In the genomic region with DNA sequence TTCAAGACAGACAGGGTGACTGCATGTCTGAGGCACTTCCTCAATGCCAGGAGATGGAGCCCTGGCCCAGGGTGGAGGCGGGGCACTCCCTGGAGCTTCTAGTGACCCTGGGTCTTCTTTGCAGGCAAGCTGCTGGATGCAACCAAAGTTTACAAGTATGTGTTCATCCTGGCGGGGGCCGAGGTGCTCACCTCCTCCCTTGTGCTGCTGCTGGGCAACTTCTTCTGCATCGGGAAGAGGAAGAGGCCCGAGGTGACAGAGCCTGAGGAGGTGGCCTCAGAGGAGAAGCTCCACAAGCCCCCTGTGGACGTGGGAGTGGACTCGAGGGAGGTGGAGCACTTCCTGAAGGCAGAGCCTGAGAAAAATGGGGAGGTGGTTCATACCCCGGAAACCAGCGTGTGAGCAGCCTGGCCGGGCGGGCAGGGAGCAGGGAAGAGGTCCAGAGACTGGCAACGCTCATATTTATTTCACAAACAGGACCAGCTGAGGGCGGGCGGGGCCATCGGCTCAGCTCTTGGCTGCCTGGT, we compare ENCODE assay signal across 10 mouse cellular contexts. TPM values are rescaled to one million over a fixed set of nuclear protein-coding genes. Genes with fewer than 3 reads are reported as not detected.
DNase-seq lines count a peak whose midpoint lies in the region; ATAC-seq and TF ChIP-seq lines count a peak whose summit lies in the region.
"Had no signal": no experiment of that assay in that cellular context is flagged by ENCODE, and none has a peak within 500 bp of the region (broad histone marks: within the 10 kb centered on the region; RNA-seq: fewer than 3 reads in every experiment).

No protein-coding gene starts in this region.

- H3K27me3 ChIP-seq in limb, embryonic 12.5 days = no peaks in the 10 kb centered on the region
- no peaks in the 10 kb centered on the region for H3K27me3 ChIP-seq in limb, embryonic 10.5 days (ENCODE audit: low read depth, poor library complexity, severe bottlenecking)
- H3K27me3 ChIP-seq in heart, postnatal 0 days (ENCODE audit: control insufficient read depth, insufficient read depth, low read length) = no peaks in the 10 kb centered on the region

- no peaks in the 10 kb centered on the region for H3K9me3 ChIP-seq in limb, embryonic 12.5 days
- H3K9me3 ChIP-seq in limb, embryonic 10.5 days (replicated peaks) = no peaks in the 10 kb centered on the region
- H3K9me3 ChIP-seq in heart, postnatal 0 days (replicated peaks; ENCODE audit: control insufficient read depth, low read length) = no peaks in the 10 kb centered on the region

- no peak overlapping the region for H3K4me3 ChIP-seq in limb, embryonic 12.5 days (replicated peaks)
- H3K4me3 ChIP-seq in limb, embryonic 10.5 days = no peak overlapping the region
- no peak overlapping the region for H3K4me3 ChIP-seq in heart, postnatal 0 days (ENCODE audit: low read depth, low read length)

- no peak for ATAC-seq in limb, embryonic 12.5 days (ENCODE audit: insufficient number of reproducible peaks, insufficient read depth, low FRiP score, low TSS enrichment, low read depth)
- no peak for ATAC-seq in heart, postnatal 0 days (ENCODE audit: insufficient read depth, low read depth)
- ATAC-seq in megakaryocyte, adult 5-6 weeks (ENCODE audit: poor library complexity, severe bottlenecking) = peak; percentile 55
- ATAC-seq: intestine, embryonic 16.5 days had no signal

- no peak for TF ChIP-seq CTCF in heart, postnatal 0 days (IDR thresholded peaks at IDR 0.05; ENCODE audit: low read depth)

- H3K4me2 ChIP-seq in limb, embryonic 12.5 days = no peak overlapping the region
- no peak overlapping the region for H3K4me2 ChIP-seq in heart, postnatal 0 days (ENCODE audit: low read depth, low read length)

- 76% methylated on average over 15 of the region's 15 CpGs for WGBS in limb, embryonic 12.5 days
- WGBS in limb, embryonic 10.5 days = 80% methylated on average over 15 of the region's 15 CpGs
- WGBS in heart, postnatal 0 days = 48% methylated on average over 15 of the region's 15 CpGs

- H3K36me3 ChIP-seq in limb, embryonic 12.5 days = peaks cover 91% of the 10 kb centered on the region
- peaks cover 96% of the 10 kb centered on the region for H3K36me3 ChIP-seq in limb, embryonic 10.5 days
- peaks cover 42% of the 10 kb centered on the region for H3K36me3 ChIP-seq in heart, postnatal 0 days (replicated peaks; ENCODE audit: control insufficient read depth, insufficient read depth, low read length)

- peaks cover 15% of the 10 kb centered on the region; the same call in 1 of the 2 replicates for H3K4me1 ChIP-seq in limb, embryonic 12.5 days (replicated peaks)
- H3K4me1 ChIP-seq in limb, embryonic 10.5 days = peaks cover 16% of the 10 kb centered on the region
- H3K4me1 ChIP-seq in heart, postnatal 0 days (ENCODE audit: control insufficient read depth, insufficient read depth) = peaks cover 31% of the 10 kb centered on the region

- no peak for DNase-seq in limb, embryonic 10.5 days (ENCODE audit: low spot score)
- DNase-seq in fibroblast of lung, adult 2 months (ENCODE audit: low read depth) = peak; percentile 54
- DNase-seq in heart, postnatal 0 days (ENCODE audit: low spot score) = no peak
- no peak for DNase-seq in spleen, postnatal 36 days (ENCODE audit: low spot score in 2 of 2)
- no peak for DNase-seq in cerebellum, postnatal 4 days (ENCODE audit: low spot score in 2 of 2)
- DNase-seq: right cerebral cortex, postnatal 14 days; thymus, postnatal 36 days had no signal

- no peak for TF ChIP-seq EP300 in heart, postnatal 0 days (IDR thresholded peaks at IDR 0.05; ENCODE audit: low read depth)

- H3K9ac ChIP-seq in limb, embryonic 12.5 days (replicated peaks) = no peak overlapping the region
- H3K9ac ChIP-seq in heart, postnatal 0 days (replicated peaks; ENCODE audit: low read depth, low read length) = 0 out of 2 replicates have a peak overlapping the region, but pooled peaks have one; percentile 3

- peak overlapping the region; percentile 58; the same call in 1 of the 2 replicates for H3K27ac ChIP-seq in limb, embryonic 12.5 days
- no peak overlapping the region for H3K27ac ChIP-seq in limb, embryonic 10.5 days
- peak overlapping the region; percentile 26; the same call in 1 of the 2 replicates for H3K27ac ChIP-seq in heart, postnatal 0 days (ENCODE audit: low read depth)

RNA-seq across cellular contexts. Expression of a gene that starts 9.5 kb away (rescaled TPM):
- polyA plus RNA-seq in limb, embryonic 12.5 days (2016; fragmentation: Nextera tagmentation; extraction: Ambion mirVana) = 77.0 and 77.4 TPM in 2 replicates
- 119 and 165 TPM in 2 replicates for polyA plus RNA-seq in limb, embryonic 10.5 days (2016; fragmentation: Nextera tagmentation; extraction: Ambion mirVana)
- total RNA-seq in heart, postnatal 0 days (2014; rRNA removed; ENCODE audit: low replicate concordance) = 153 and 260 TPM in 2 replicates
- 15.6 and 17.0 TPM in 2 replicates for polyA plus RNA-seq in heart, postnatal 0 days (2015; fragmentation: Nextera tagmentation; extraction: Ambion mirVana)
- 21.4 and 24.6 TPM in 2 replicates for total RNA-seq in megakaryocyte, adult 5-6 weeks (2015)
- total RNA-seq in megakaryocyte, adult 5-6 weeks (2017) = 35.2 and 40.7 TPM in 2 replicates

RNA-seq across cellular contexts. Expression of a gene that starts 25.1 kb away (rescaled TPM):
- polyA plus RNA-seq in limb, embryonic 12.5 days (2016; fragmentation: Nextera tagmentation; extraction: Ambion mirVana) = 6.4 and 7.2 TPM in 2 replicates
- polyA plus RNA-seq in limb, embryonic 10.5 days (2016; fragmentation: Nextera tagmentation; extraction: Ambion mirVana) = 7.0 and 7.2 TPM in 2 replicates
- 0.43 and 1.5 TPM in 2 replicates for total RNA-seq in heart, postnatal 0 days (2014; rRNA removed; ENCODE audit: low replicate concordance)
- 1.3 and 1.6 TPM in 2 replicates for polyA plus RNA-seq in heart, postnatal 0 days (2015; fragmentation: Nextera tagmentation; extraction: Ambion mirVana)
- 0.30 and 1.2 TPM in 2 replicates for total RNA-seq in megakaryocyte, adult 5-6 weeks (2015)
- total RNA-seq in megakaryocyte, adult 5-6 weeks (2017) = 2.1 and 2.4 TPM in 2 replicates

RNA-seq across cellular contexts. Expression of a gene that starts 33.3 kb away (rescaled TPM):
- 154 and 157 TPM in 2 replicates for polyA plus RNA-seq in limb, embryonic 12.5 days (2016; fragmentation: Nextera tagmentation; extraction: Ambion mirVana)
- 126 and 136 TPM in 2 replicates for polyA plus RNA-seq in limb, embryonic 10.5 days (2016; fragmentation: Nextera tagmentation; extraction: Ambion mirVana)
- 51.9 and 52.8 TPM in 2 replicates for total RNA-seq in heart, postnatal 0 days (2014; rRNA removed; ENCODE audit: low replicate concordance)
- polyA plus RNA-seq in heart, postnatal 0 days (2015; fragmentation: Nextera tagmentation; extraction: Ambion mirVana) = 42.0 and 46.7 TPM in 2 replicates
- 56.0 and 64.8 TPM in 2 replicates for total RNA-seq in megakaryocyte, adult 5-6 weeks (2015)
- total RNA-seq in megakaryocyte, adult 5-6 weeks (2017) = 67.8 and 69.7 TPM in 2 replicates
